8 mouse cellular contexts compared by ENCODE assay signal in genomic region chr5:92683351-92683807, GRCm38 (mm10). TPM values are rescaled to one million over a fixed set of nuclear protein-coding genes. Genes with fewer than 3 reads are reported as not detected.
A peak's percentile ranks its signal among the peaks of the same experiment; 100 is the strongest.
DNase-seq lines count a peak whose midpoint lies in the region; ATAC-seq lines count a peak whose summit lies in the region.

Gene Shroom3 (plus strand): TSS chr5:92683435.

- peak within 1 kb of the TSS; percentile 79 for H3K9ac ChIP-seq in forebrain, embryonic 11.5 days (ENCODE audit: low read length)
- H3K9ac ChIP-seq in hindbrain, embryonic 13.5 days, result peak within 1 kb of the TSS; percentile 76
- peak within 1 kb of the TSS; percentile 42 for H3K9ac ChIP-seq in limb, embryonic 15.5 days

- no peaks in the 10 kb centered on the region for H3K27me3 ChIP-seq in forebrain, embryonic 11.5 days (ENCODE audit: control insufficient read depth, insufficient read depth, low read length)
- H3K27me3 ChIP-seq in hindbrain, embryonic 13.5 days, result no peaks in the 10 kb centered on the region
- no peaks in the 10 kb centered on the region for H3K27me3 ChIP-seq in limb, embryonic 15.5 days

- 0 out of 2 replicates have a peak, but pooled peaks cover 3% of the 10 kb centered on the region for H3K4me1 ChIP-seq in forebrain, embryonic 11.5 days (replicated peaks; ENCODE audit: control insufficient read depth, insufficient read depth, low read length)
- peaks cover 15% of the 10 kb centered on the region for H3K4me1 ChIP-seq in hindbrain, embryonic 13.5 days (replicated peaks)
- H3K4me1 ChIP-seq in limb, embryonic 15.5 days, result peaks cover 12% of the 10 kb centered on the region

- no peaks in the 10 kb centered on the region for H3K36me3 ChIP-seq in forebrain, embryonic 11.5 days (ENCODE audit: control insufficient read depth, insufficient read depth, low read length)
- no peaks in the 10 kb centered on the region for H3K36me3 ChIP-seq in hindbrain, embryonic 13.5 days
- no peaks in the 10 kb centered on the region for H3K36me3 ChIP-seq in limb, embryonic 15.5 days

- WGBS in forebrain, embryonic 11.5 days, result under 1% methylated on average over 26 of the region's 26 CpGs
- under 1% methylated on average over 26 of the region's 26 CpGs for WGBS in hindbrain, embryonic 13.5 days
- under 1% methylated on average over 26 of the region's 26 CpGs for WGBS in limb, embryonic 15.5 days

- peak; percentile 26 for ATAC-seq in forebrain, embryonic 11.5 days (replicated peaks; ENCODE audit: low FRiP score)
- peak; percentile 23; the same call in 1 of the 2 replicates for ATAC-seq in hindbrain, embryonic 13.5 days (ENCODE audit: low FRiP score)
- no peak for ATAC-seq in limb, embryonic 15.5 days (ENCODE audit: insufficient number of reproducible peaks, low FRiP score, low TSS enrichment, low read depth)
- ATAC-seq in CD4-positive, CD25-positive, alpha-beta regulatory T cell, adult 4 months, result no peak

- peak; percentile 13 to 25 for DNase-seq in lung, adult 18-20 months
- DNase-seq in lung, postnatal 25 days (ENCODE audit: low spot score), result no peak
- peak; percentile 69 for DNase-seq in forebrain, embryonic 11.5 days (ENCODE audit: low spot score)
- DNase-seq in neural tube, embryonic 10.5 days (ENCODE audit: extremely low spot score, low spot score), result peak; percentile 77
- no peak for DNase-seq in B cell, adult 2 months

- H3K4me3 ChIP-seq in forebrain, embryonic 11.5 days (ENCODE audit: low read depth, low read length), result peak within 1 kb of the TSS; percentile 57
- peak within 1 kb of the TSS; percentile 56 for H3K4me3 ChIP-seq in hindbrain, embryonic 13.5 days
- H3K4me3 ChIP-seq in limb, embryonic 15.5 days, result peak within 1 kb of the TSS; percentile 47

- H3K27ac ChIP-seq in forebrain, embryonic 11.5 days (ENCODE audit: low read depth, low read length), result peak within 1 kb of the TSS; percentile 75
- peak within 1 kb of the TSS; percentile 62 for H3K27ac ChIP-seq in hindbrain, embryonic 13.5 days
- H3K27ac ChIP-seq in limb, embryonic 15.5 days, result 0 out of 2 replicates have a peak within 1 kb of the TSS, but pooled peaks have one; percentile 29

- peak within 1 kb of the TSS; percentile 53 for H3K4me2 ChIP-seq in forebrain, embryonic 11.5 days (ENCODE audit: low read depth, low read length, severe bottlenecking)
- H3K4me2 ChIP-seq in hindbrain, embryonic 13.5 days, result peak within 1 kb of the TSS; percentile 98
- H3K4me2 ChIP-seq in limb, embryonic 15.5 days, result peak within 1 kb of the TSS; percentile 91

- H3K9me3 ChIP-seq in forebrain, embryonic 11.5 days (ENCODE audit: control insufficient read depth, low read length), result no peaks in the 10 kb centered on the region
- no peaks in the 10 kb centered on the region for H3K9me3 ChIP-seq in hindbrain, embryonic 13.5 days
- no peaks in the 10 kb centered on the region for H3K9me3 ChIP-seq in limb, embryonic 15.5 days

RNA-seq across cellular contexts. Expression of gene Shroom3, which starts in this region (rescaled TPM):
- polyA plus RNA-seq in forebrain, embryonic 11.5 days (2014; fragmentation: Nextera tagmentation; extraction: Ambion mirVana), result 12.2 and 15.2 TPM in 2 replicates
- polyA plus RNA-seq in hindbrain, embryonic 13.5 days (2015; fragmentation: Nextera tagmentation; extraction: Ambion mirVana), result 2.0 and 2.1 TPM in 2 replicates
- polyA plus RNA-seq in limb, embryonic 15.5 days (2015; fragmentation: Nextera tagmentation; extraction: Ambion mirVana), result 3.2 and 3.6 TPM in 2 replicates
- polyA plus RNA-seq in CD4-positive, CD25-positive, alpha-beta regulatory T cell, adult 4 months (2017; shearing (Covaris generic)), result not detected

Comparison
In these comparisons a context has a peak if more than half of its experiments do, and no peak if none do; other contexts are left out.
1. DNase-seq: peak in lung, adult 18-20 months (2 of 2), forebrain, embryonic 11.5 days (single experiment) and neural tube, embryonic 10.5 days (single experiment); none in lung, postnatal 25 days (single experiment) and B cell, adult 2 months (0 of 2).
2. ATAC-seq: peak in forebrain, embryonic 11.5 days (single experiment) and hindbrain, embryonic 13.5 days (single experiment); none in limb, embryonic 15.5 days (single experiment) and CD4-positive, CD25-positive, alpha-beta regulatory T cell, adult 4 months (single experiment).
3. Peak in every context shown above with its lines, with median percentiles within 50 percentile points of each other: H3K27ac ChIP-seq, H3K4me2 ChIP-seq, H3K4me3 ChIP-seq and H3K9ac ChIP-seq.